In the genomic region with DNA sequence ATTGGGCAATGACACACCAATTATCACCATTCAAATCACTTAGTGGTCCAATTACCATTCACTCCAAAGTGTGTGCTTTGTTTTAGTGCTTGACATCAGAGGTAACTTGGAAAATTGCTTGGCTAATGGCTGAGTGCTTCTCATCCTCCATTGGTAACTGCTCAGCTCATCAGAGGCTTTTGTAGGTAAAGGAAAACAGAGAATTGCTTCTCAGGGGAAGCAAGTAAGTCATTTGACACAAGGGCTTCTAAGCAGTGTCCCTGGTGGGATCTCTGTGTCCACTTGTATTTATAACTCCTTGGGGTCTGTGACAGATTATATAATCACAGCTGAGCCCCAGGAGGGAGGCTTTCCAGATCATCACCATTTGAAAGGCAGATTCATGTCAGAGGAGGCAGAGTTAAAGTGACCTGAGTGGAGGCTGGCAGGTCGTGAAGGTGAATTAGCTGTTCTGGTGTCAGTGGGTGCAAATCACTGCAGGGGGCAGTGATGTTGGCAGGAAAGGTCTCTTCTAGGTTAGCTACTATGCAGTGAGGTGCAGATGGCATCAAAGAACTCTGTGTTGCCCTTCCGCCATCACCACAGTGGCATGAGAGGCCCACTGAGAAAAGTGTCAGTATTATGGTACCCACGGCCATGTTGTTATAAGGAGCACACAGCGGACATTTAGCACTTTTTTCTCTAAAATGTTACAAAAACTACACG, we compare ENCODE assay signal across 15 mouse cellular contexts.
A peak's percentile ranks its signal among the peaks of the same experiment; 100 is the strongest.
DNase-seq lines count a peak whose midpoint lies in the region; ATAC-seq and TF ChIP-seq lines count a peak whose summit lies in the region.
"Had no signal": no experiment of that assay in that cellular context is flagged by ENCODE, and none has a peak within 500 bp of the region (broad histone marks: within the 10 kb centered on the region; RNA-seq: fewer than 3 reads in every experiment).

No protein-coding gene starts in this region.

- no peaks in the 10 kb centered on the region for H3K27me3 ChIP-seq in hindbrain, embryonic 11.5 days (ENCODE audit: control insufficient read depth, insufficient read depth, low read length)
- no peaks in the 10 kb centered on the region for H3K27me3 ChIP-seq in hindbrain, embryonic 14.5 days (ENCODE audit: control insufficient read depth, insufficient read depth, low read length)
- H3K27me3 ChIP-seq in midbrain, embryonic 15.5 days (replicated peaks), result no peaks in the 10 kb centered on the region
- no peaks in the 10 kb centered on the region for H3K27me3 ChIP-seq in intestine, embryonic 15.5 days (replicated peaks)
- H3K27me3 ChIP-seq: heart, embryonic 12.5 days had no signal

- peak; percentile 50; the same call in 1 of the 2 replicates for ATAC-seq in hindbrain, embryonic 11.5 days (ENCODE audit: low FRiP score)
- ATAC-seq in hindbrain, embryonic 14.5 days (ENCODE audit: low FRiP score), result no peak
- no peak; the same call in 1 of the 2 replicates for ATAC-seq in midbrain, embryonic 15.5 days (replicated peaks)
- no peak for ATAC-seq in intestine, embryonic 15.5 days
- no peak for ATAC-seq in erythroid progenitor cell, adult 5-6 weeks (replicated peaks; ENCODE audit: low FRiP score, poor library complexity, severe bottlenecking)
- ATAC-seq: intestine, embryonic 16.5 days had no signal

- no peaks in the 10 kb centered on the region for H3K36me3 ChIP-seq in hindbrain, embryonic 11.5 days (ENCODE audit: control insufficient read depth, insufficient read depth, low read length)
- no peaks in the 10 kb centered on the region for H3K36me3 ChIP-seq in hindbrain, embryonic 14.5 days (replicated peaks; ENCODE audit: control insufficient read depth, insufficient read depth)
- no peaks in the 10 kb centered on the region for H3K36me3 ChIP-seq in midbrain, embryonic 15.5 days (replicated peaks)
- H3K36me3 ChIP-seq in intestine, embryonic 15.5 days, result no peaks in the 10 kb centered on the region
- H3K36me3 ChIP-seq: heart, embryonic 12.5 days had no signal

- no peak overlapping the region for H3K9ac ChIP-seq in hindbrain, embryonic 11.5 days (ENCODE audit: low read depth, low read length)
- H3K9ac ChIP-seq in hindbrain, embryonic 14.5 days, result no peak overlapping the region
- H3K9ac ChIP-seq in midbrain, embryonic 15.5 days, result no peak overlapping the region
- no peak overlapping the region for H3K9ac ChIP-seq in intestine, embryonic 15.5 days
- H3K9ac ChIP-seq: heart, embryonic 12.5 days had no signal

- H3K4me2 ChIP-seq in hindbrain, embryonic 11.5 days (replicated peaks; ENCODE audit: low read depth, low read length), result no peak overlapping the region
- no peak overlapping the region for H3K4me2 ChIP-seq in hindbrain, embryonic 14.5 days (replicated peaks)
- no peak overlapping the region for H3K4me2 ChIP-seq in midbrain, embryonic 15.5 days
- no peak overlapping the region for H3K4me2 ChIP-seq in intestine, embryonic 15.5 days (replicated peaks)
- H3K4me2 ChIP-seq: heart, embryonic 12.5 days had no signal

- TF ChIP-seq CTCF in brain, embryonic 14.5 days (IDR thresholded peaks at IDR 0.05; ENCODE audit: borderline replicate concordance, extremely low read depth, insufficient read depth, insufficient read length), result no peak

- no peak overlapping the region for H3K4me3 ChIP-seq in hindbrain, embryonic 11.5 days (ENCODE audit: low read depth, low read length)
- no peak overlapping the region for H3K4me3 ChIP-seq in hindbrain, embryonic 14.5 days (replicated peaks; ENCODE audit: low read length)
- H3K4me3 ChIP-seq in midbrain, embryonic 15.5 days, result no peak overlapping the region
- no peak overlapping the region for H3K4me3 ChIP-seq in intestine, embryonic 15.5 days (replicated peaks)
- H3K4me3 ChIP-seq: heart, embryonic 12.5 days had no signal

- H3K27ac ChIP-seq in hindbrain, embryonic 11.5 days (ENCODE audit: low read depth, low read length), result no peak overlapping the region
- H3K27ac ChIP-seq in hindbrain, embryonic 14.5 days, result no peak overlapping the region
- 0 out of 2 replicates have a peak overlapping the region, but pooled peaks have one; percentile 42 for H3K27ac ChIP-seq in midbrain, embryonic 15.5 days
- H3K27ac ChIP-seq in intestine, embryonic 15.5 days, result no peak overlapping the region

- no peaks in the 10 kb centered on the region for H3K4me1 ChIP-seq in hindbrain, embryonic 11.5 days (replicated peaks; ENCODE audit: control insufficient read depth, insufficient read depth, low read length)
- H3K4me1 ChIP-seq in hindbrain, embryonic 14.5 days (replicated peaks; ENCODE audit: control insufficient read depth, insufficient read depth, low read length), result no peaks in the 10 kb centered on the region
- no peaks in the 10 kb centered on the region for H3K4me1 ChIP-seq in midbrain, embryonic 15.5 days
- H3K4me1 ChIP-seq in intestine, embryonic 15.5 days (replicated peaks), result no peaks in the 10 kb centered on the region
- H3K4me1 ChIP-seq: heart, embryonic 12.5 days had no signal

- 60% methylated on average over 5 of the region's 5 CpGs for WGBS in hindbrain, embryonic 11.5 days
- WGBS in hindbrain, embryonic 14.5 days, result 69% methylated on average over 5 of the region's 5 CpGs
- 69% methylated on average over 5 of the region's 5 CpGs for WGBS in midbrain, embryonic 15.5 days
- 76% methylated on average over 5 of the region's 5 CpGs for WGBS in intestine, embryonic 15.5 days

- DNase-seq in cerebellum, postnatal 14 days, result peak; percentile 15 to 21
- no peak for DNase-seq in cerebellum, adult 18-20 months
- no peak for DNase-seq in hindbrain, embryonic 11.5 days (ENCODE audit: low spot score)
- no peak for DNase-seq in hindbrain, embryonic 14.5 days (ENCODE audit: low spot score)
- DNase-seq in brain, embryonic 14.5 days (ENCODE audit: low read depth), result peak; percentile 57
- DNase-seq: adrenal gland, adult 2 months; cerebellum, adult 8-10 months; gastrocnemius, postnatal 36 days; lung, adult 18-20 months; thymus, adult 18-20 months had no signal

- TF ChIP-seq POLR2A in brain, embryonic 14.5 days (IDR thresholded peaks at IDR 0.05; ENCODE audit: borderline replicate concordance, extremely low read depth, insufficient read depth, insufficient read length, poor library complexity, severe bottlenecking), result no peak

- H3K9me3 ChIP-seq in hindbrain, embryonic 11.5 days (ENCODE audit: control insufficient read depth, low read length), result no peaks in the 10 kb centered on the region
- no peaks in the 10 kb centered on the region for H3K9me3 ChIP-seq in hindbrain, embryonic 14.5 days (ENCODE audit: control insufficient read depth, low read length)
- no peaks in the 10 kb centered on the region for H3K9me3 ChIP-seq in midbrain, embryonic 15.5 days
- H3K9me3 ChIP-seq in intestine, embryonic 15.5 days, result no peaks in the 10 kb centered on the region
- H3K9me3 ChIP-seq: heart, embryonic 12.5 days had no signal

Comparison
In these comparisons a context has a peak if more than half of its experiments do, and no peak if none do; other contexts are left out.
1. DNase-seq: peak in cerebellum, postnatal 14 days (2 of 2) and brain, embryonic 14.5 days (single experiment); none in cerebellum, adult 18-20 months (0 of 2), hindbrain, embryonic 11.5 days (single experiment) and hindbrain, embryonic 14.5 days (single experiment).